Mouse (Mus musculus): Measurements from ENCODE around the gene Ndufa8.

DNA sequence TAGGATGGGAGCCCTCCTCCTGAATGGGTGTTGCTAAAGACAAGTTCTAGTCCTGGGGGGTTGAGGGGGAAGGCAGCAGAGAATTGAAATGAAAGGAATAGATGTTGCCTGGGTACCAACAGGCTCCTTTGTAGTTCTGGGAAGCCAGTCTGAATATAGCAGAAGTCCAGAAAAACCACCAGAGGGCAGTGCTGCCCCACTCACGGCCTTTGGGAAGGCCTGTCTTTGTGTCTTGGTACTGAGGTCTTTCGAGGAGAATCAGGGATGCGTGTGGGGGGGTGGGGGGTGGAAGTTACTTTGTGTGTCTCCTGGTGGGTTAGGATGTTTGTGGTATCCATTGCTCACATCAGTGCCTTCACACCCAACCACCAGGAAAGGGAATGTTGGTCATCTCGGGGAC lies 39.8 kb downstream of the Ndufa8 start:
- peak; percentile 79 for TF ChIP-seq CTCF (IDR thresholded peaks at IDR 0.05; ENCODE audit: extremely low read depth, insufficient read depth, low read length)
- TF ChIP-seq POLR2A (IDR thresholded peaks at IDR 0.05; ENCODE audit: extremely low read depth, insufficient read depth, low read length) = no peak

Data from cortical plate, adult 2 months (tissue).